Mouse (Mus musculus) intestine, embryonic 15.5 days (tissue): ENCODE data around the gene Ankrd11. TPM values are rescaled to one million over a fixed set of nuclear protein-coding genes. Genes with fewer than 3 reads are reported as not detected.
A peak's percentile ranks its signal among the peaks of the same experiment; 100 is the strongest.

ENCODE experiments used
- ATAC-seq: fragments of 200-750 bp; cut with Nextera tagmentation; 2 replicates; pipeline ENCODE4 v1.8.0; 2017; ENCODE audit warnings: moderate TSS enrichment, moderate library complexity
- H3K27ac ChIP-seq: fragments of 300-500 bp; sonication (generic); 2 replicates; pipeline ENCODE4 v1.5.1; 2015; ENCODE audit warnings: mild to moderate bottlenecking, inconsistent platforms
- H3K27me3 ChIP-seq: fragments of 300-500 bp; sonication (generic); replicated peaks from 2 replicates; pipeline ENCODE4 v1.6.1; 2015; ENCODE audit warnings: inconsistent platforms
- H3K36me3 ChIP-seq: fragments of 300-500 bp; sonication (generic); 2 replicates; pipeline ENCODE4 v1.6.1; 2015; ENCODE audit warnings: inconsistent platforms
- H3K4me1 ChIP-seq: fragments of 300-500 bp; sonication (generic); replicated peaks from 2 replicates; pipeline ENCODE4 v1.6.1; 2015; ENCODE audit warnings: inconsistent platforms
- H3K4me2 ChIP-seq: fragments of 300-500 bp; sonication (generic); replicated peaks from 2 replicates; pipeline ENCODE4 v1.6.1; 2015; ENCODE audit warnings: mild to moderate bottlenecking, inconsistent platforms
- H3K4me3 ChIP-seq: fragments of 300-500 bp; sonication (generic); replicated peaks from 2 replicates; pipeline ENCODE4 v1.5.1; 2015; ENCODE audit warnings: inconsistent platforms
- H3K9ac ChIP-seq: fragments of 300-500 bp; sonication (generic); 2 replicates; pipeline ENCODE4 v1.6.1; 2015; ENCODE audit warnings: inconsistent platforms
- H3K9me3 ChIP-seq: fragments of 300-500 bp; sonication (generic); 2 replicates; pipeline ENCODE4 v1.6.1; 2016; ENCODE audit warnings: inconsistent platforms
- WGBS: fragments of 180-500 bp; shearing (Covaris S2); methylation state at CpG from one replicate; pipeline ENCODE4 v1.1.7; 2015; 5-methylcytosine and 5-hydroxymethylcytosine counted together
- polyA plus RNA-seq: library from polyadenylated mRNA; unstranded; fragments of >200 nt; fragmentation: Nextera tagmentation; extraction: Ambion mirVana; gene quantifications from 2 replicates; pipeline ENCODE4 v1.2.1, GENCODE M21; 2015

The Ankrd11 gene
- polyA plus RNA-seq, 1 experiment from 2014 or later, result 53.9 TPM

- no peak for ATAC-seq
- Histone ChIP-seq H3K4me3 (no peak overlapping the region), H3K9ac (no peak overlapping the region), H3K4me2 (no peak overlapping the region), H3K9me3 (no peaks in the 10 kb centered on the region), H3K4me1 (peaks cover under 1% of the 10 kb centered on the region), H3K27me3 (no peaks in the 10 kb centered on the region), H3K27ac (no peak overlapping the region), H3K36me3 (peaks cover 9% of the 10 kb centered on the region; the same call in 1 of the 2 replicates)
- 81% methylated on average over 3 of the region's 3 CpGs for WGBS
These were observed 129.9 kb downstream of the Ankrd11 start for GRCm38 (mm10) chr8:122912150-122912549.

DNA sequence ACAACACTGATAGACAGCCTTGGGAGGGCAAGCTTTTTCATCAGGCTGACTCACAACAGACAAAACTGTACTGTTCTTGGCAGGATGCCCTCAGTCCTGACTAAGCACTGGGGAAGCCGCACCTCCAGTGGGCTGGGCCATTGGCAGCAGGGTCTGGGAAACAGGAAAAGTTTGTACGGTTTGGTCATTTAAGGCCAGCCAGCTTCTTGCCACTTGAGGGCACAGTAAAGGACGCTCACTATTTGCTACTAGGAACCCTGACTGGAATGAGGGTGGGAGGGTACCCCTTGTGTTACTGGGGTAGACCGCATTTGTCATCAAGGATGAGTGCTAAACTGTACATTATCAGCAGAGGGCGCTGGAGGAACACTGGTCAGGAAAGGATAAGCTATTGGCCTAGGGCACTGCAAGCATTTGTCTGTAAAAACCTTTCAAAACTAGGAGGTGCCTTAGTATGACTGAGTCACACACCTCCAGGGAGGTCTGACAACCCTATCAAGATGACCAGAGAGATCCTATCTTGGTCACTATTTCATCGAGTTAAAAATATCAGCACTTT, 135.5 kb downstream of the Ankrd11 start:
- 32% methylated on average over 6 of the region's 6 CpGs for WGBS
- H3K27me3 ChIP-seq, result no peaks in the 10 kb centered on the region
- peak; percentile 68 for ATAC-seq
- no peak overlapping the region for H3K9ac ChIP-seq
- H3K9me3 ChIP-seq, result no peaks in the 10 kb centered on the region
- H3K4me2 ChIP-seq, result no peak overlapping the region
- H3K36me3 ChIP-seq, result peaks cover 5% of the 10 kb centered on the region; the same call in 1 of the 2 replicates
- H3K27ac ChIP-seq, result no peak overlapping the region
- H3K4me1 ChIP-seq, result peaks cover 10% of the 10 kb centered on the region; the same call in 1 of the 2 replicates
- no peak overlapping the region for H3K4me3 ChIP-seq

- Histone ChIP-seq H3K4me3 (no peak overlapping the region), H3K9ac (no peak overlapping the region), H3K27ac (no peak overlapping the region), H3K4me1 (peaks cover 10% of the 10 kb centered on the region; the same call in 1 of the 2 replicates), H3K9me3 (no peaks in the 10 kb centered on the region), H3K27me3 (no peaks in the 10 kb centered on the region), H3K36me3 (peaks cover 5% of the 10 kb centered on the region; the same call in 1 of the 2 replicates), H3K4me2 (no peak overlapping the region)
- no peak for ATAC-seq
- 79% methylated on average over 4 of the region's 4 CpGs for WGBS
These were observed 136.7 kb downstream of the Ankrd11 start for GRCm38 (mm10) chr8:122905346-122905745.

DNA sequence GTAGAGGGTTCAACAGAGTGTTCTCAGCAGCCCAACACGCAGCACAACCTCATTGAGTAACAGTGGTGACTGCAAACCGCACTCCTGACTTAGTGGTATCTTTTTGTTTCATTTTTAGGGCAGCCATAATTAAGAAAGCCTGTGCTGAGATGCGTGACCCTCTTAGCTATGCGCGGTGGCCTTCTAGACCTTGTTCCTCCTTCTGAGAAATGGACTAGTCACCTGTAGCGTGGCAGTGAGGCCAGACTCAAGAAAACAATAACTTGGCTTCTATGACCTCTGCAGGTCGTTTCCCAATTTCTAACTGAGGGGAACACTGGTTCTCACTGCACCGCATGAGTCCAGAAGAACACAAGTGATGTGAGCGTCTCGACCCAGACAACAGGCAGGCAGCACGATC, 137.6 kb downstream of the Ankrd11 start:
- H3K36me3 ChIP-seq, result peaks cover 11% of the 10 kb centered on the region; the same call in 1 of the 2 replicates
- no peak overlapping the region for H3K9ac ChIP-seq
- ATAC-seq, result no peak
- no peak overlapping the region for H3K4me2 ChIP-seq
- H3K4me3 ChIP-seq, result no peak overlapping the region
- H3K27me3 ChIP-seq, result no peaks in the 10 kb centered on the region
- H3K4me1 ChIP-seq, result peaks cover 10% of the 10 kb centered on the region; the same call in 1 of the 2 replicates
- WGBS, result 95% methylated on average over 11 of the region's 11 CpGs
- no peak overlapping the region for H3K27ac ChIP-seq
- H3K9me3 ChIP-seq, result no peaks in the 10 kb centered on the region

DNA sequence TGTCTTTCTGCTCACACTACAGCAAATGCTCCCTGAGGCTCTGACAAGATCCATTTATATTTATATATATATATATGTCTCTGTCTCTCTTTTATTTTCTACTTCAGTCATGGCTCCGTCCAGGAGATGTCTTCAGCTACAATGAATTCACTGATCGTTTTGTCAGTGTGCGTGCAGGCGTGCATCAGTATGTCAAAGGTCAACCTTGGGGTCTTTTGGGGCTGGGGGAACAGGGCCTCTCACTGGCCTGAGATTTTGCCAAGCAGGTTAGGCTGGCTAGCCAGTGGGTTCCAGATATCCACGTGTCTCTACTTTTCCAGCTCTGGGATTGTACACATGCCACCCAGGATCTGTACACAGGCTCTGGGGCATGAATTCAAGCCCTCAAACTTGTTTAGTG, 139.1 kb downstream of the Ankrd11 start:
- peaks cover 15% of the 10 kb centered on the region for H3K36me3 ChIP-seq
- 77% methylated on average over 5 of the region's 5 CpGs for WGBS
- H3K9ac ChIP-seq, result no peak overlapping the region
- no peak for ATAC-seq
- no peak overlapping the region for H3K4me3 ChIP-seq
- no peaks in the 10 kb centered on the region for H3K9me3 ChIP-seq
- H3K4me2 ChIP-seq, result no peak overlapping the region
- H3K27ac ChIP-seq, result no peak overlapping the region
- no peaks in the 10 kb centered on the region for H3K27me3 ChIP-seq
- H3K4me1 ChIP-seq, result peaks cover 10% of the 10 kb centered on the region; the same call in 1 of the 2 replicates

DNA sequence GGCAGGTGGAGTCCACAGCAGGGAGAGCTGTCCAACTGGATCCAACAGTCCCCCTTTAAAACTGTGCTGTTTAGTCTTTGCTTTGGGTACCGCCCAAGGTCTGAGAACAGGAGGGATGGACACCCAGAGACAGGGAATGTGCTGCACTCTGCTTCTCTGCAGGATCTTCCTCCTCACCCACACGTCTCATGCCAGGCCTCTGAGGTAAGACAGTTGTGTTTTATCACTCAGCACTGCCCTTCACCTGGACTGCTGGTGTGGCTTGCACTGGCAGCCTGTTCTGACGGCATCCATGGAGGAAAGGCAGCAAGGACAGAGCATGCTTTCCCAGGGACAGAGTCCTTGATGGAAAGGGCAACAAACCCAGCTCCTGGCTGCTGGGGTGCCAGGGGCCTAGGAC, 139.5 kb downstream of the Ankrd11 start:
- no peak overlapping the region for H3K27ac ChIP-seq
- no peaks in the 10 kb centered on the region for H3K27me3 ChIP-seq
- no peak for ATAC-seq
- no peak overlapping the region for H3K9ac ChIP-seq
- peaks cover 16% of the 10 kb centered on the region for H3K36me3 ChIP-seq
- whole genome bisulfite sequencing, result 79% methylated on average over 3 of the region's 3 CpGs
- H3K4me2 ChIP-seq, result no peak overlapping the region
- no peaks in the 10 kb centered on the region for H3K9me3 ChIP-seq
- no peak overlapping the region for H3K4me3 ChIP-seq
- H3K4me1 ChIP-seq, result peaks cover 10% of the 10 kb centered on the region; the same call in 1 of the 2 replicates

DNA sequence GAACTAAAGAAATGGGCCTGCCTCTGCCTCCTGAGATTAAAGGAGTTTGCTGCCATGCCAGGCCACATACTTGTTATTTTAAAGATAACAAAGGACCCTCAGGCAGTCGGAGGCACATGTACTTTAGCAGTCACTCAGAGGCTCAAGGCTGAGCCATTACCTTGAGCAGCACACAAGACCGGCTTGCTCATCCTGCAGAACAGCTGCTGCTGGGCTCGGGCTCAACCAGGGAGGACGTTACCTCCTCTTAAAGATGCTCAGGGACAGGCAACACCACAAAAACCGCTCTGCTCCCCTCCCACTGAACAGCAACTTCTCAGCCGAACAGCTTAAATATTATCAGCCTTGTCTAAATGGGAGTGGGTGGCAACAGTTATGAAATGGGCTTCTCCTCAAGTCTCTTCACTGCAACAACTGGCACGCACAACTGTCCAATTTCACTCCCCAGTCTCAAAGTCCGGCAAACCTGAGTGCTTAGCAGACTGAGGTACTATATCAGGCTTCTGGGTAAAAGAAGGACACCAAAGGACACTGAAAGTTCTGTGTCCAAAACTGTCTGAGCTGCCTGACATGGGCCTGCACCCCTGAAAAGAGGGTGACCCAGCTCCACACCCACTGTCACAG, 140.1 kb downstream of the Ankrd11 start:
- no peak for ATAC-seq
- H3K4me2 ChIP-seq, result no peak overlapping the region
- WGBS, result 82% methylated on average over 8 of the region's 8 CpGs
- H3K27ac ChIP-seq, result no peak overlapping the region
- no peaks in the 10 kb centered on the region for H3K27me3 ChIP-seq
- peaks cover 10% of the 10 kb centered on the region; the same call in 1 of the 2 replicates for H3K4me1 ChIP-seq
- H3K4me3 ChIP-seq, result no peak overlapping the region
- peaks cover 16% of the 10 kb centered on the region for H3K36me3 ChIP-seq
- no peak overlapping the region for H3K9ac ChIP-seq
- no peaks in the 10 kb centered on the region for H3K9me3 ChIP-seq

GRCm38 (mm10) chr8:122901476-122901875, 140.6 kb downstream of the Ankrd11 start:
- H3K4me3 ChIP-seq, result no peak overlapping the region
- ATAC-seq, result no peak
- H3K9ac ChIP-seq, result no peak overlapping the region
- WGBS, result 93% methylated on average over 7 of the region's 7 CpGs
- H3K4me2 ChIP-seq, result no peak overlapping the region
- H3K27me3 ChIP-seq, result no peaks in the 10 kb centered on the region
- peaks cover 7% of the 10 kb centered on the region; the same call in 1 of the 2 replicates for H3K4me1 ChIP-seq
- no peaks in the 10 kb centered on the region for H3K9me3 ChIP-seq
- no peak overlapping the region for H3K27ac ChIP-seq
- peaks cover 18% of the 10 kb centered on the region for H3K36me3 ChIP-seq

- no peaks in the 10 kb centered on the region for H3K4me1 ChIP-seq
- H3K4me2 ChIP-seq, result no peak overlapping the region
- no peaks in the 10 kb centered on the region for H3K9me3 ChIP-seq
- ATAC-seq, result no peak
- H3K9ac ChIP-seq, result no peak overlapping the region
- H3K4me3 ChIP-seq, result no peak overlapping the region
- peaks cover 37% of the 10 kb centered on the region for H3K36me3 ChIP-seq
- H3K27me3 ChIP-seq, result no peaks in the 10 kb centered on the region
- H3K27ac ChIP-seq, result no peak overlapping the region
- WGBS, result 83% methylated on average over 5 of the region's 5 CpGs
These were observed 143.0 kb downstream of the Ankrd11 start for GRCm38 (mm10) chr8:122899085-122899484.

- no peak for ATAC-seq
These were observed 143.6 kb downstream of the Ankrd11 start for GRCm38 (mm10) chr8:122898473-122898872.

GRCm38 (mm10) chr8:122898018-122898417, 144.1 kb downstream of the Ankrd11 start:
- Histone ChIP-seq H3K36me3 (peaks cover 46% of the 10 kb centered on the region), H3K27me3 (no peaks in the 10 kb centered on the region), H3K9me3 (no peaks in the 10 kb centered on the region), H3K27ac (no peak overlapping the region), H3K4me3 (no peak overlapping the region), H3K4me2 (no peak overlapping the region), H3K9ac (no peak overlapping the region), H3K4me1 (no peaks in the 10 kb centered on the region)
- no peak for ATAC-seq
- 82% methylated on average over 4 of the region's 4 CpGs for WGBS

More at GRCm38 (mm10) chr8:122898473-122898872, 143.6 kb downstream of the Ankrd11 start:
- 90% methylated on average over 12 of the region's 12 CpGs for WGBS
- Histone ChIP-seq H3K4me2 (no peak overlapping the region), H3K4me3 (no peak overlapping the region), H3K27me3 (no peaks in the 10 kb centered on the region), H3K9me3 (no peaks in the 10 kb centered on the region), H3K36me3 (peaks cover 42% of the 10 kb centered on the region), H3K4me1 (no peaks in the 10 kb centered on the region), H3K27ac (no peak overlapping the region), H3K9ac (no peak overlapping the region)

DNA sequence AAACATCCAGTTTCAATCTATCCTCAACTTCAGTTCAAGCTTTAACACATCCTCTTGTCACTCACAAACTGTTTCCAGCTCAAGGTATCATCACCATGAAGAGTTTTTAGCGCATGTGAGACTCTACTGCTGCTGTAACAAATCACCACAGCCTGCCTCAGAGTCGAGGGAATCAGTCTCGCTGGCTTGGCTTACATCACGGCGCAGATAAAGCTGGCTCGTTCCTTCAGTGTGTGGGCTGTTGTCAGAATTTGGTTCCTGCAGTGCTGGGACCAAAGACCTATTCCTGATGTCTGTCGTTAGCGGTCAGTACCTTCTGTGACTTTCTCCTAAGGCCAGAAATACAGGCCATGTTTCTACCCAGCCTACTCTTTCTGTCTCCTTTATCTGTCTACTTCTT, 144.9 kb downstream of the Ankrd11 start:
- ATAC-seq, result no peak
- Histone ChIP-seq H3K36me3 (peaks cover 54% of the 10 kb centered on the region), H3K27ac (no peak overlapping the region), H3K4me3 (no peak overlapping the region), H3K9ac (no peak overlapping the region), H3K27me3 (no peaks in the 10 kb centered on the region), H3K4me1 (no peaks in the 10 kb centered on the region), H3K4me2 (no peak overlapping the region), H3K9me3 (no peaks in the 10 kb centered on the region)
- 94% methylated on average over 8 of the region's 8 CpGs for WGBS

- WGBS, result 89% methylated on average over 11 of the region's 11 CpGs
- ATAC-seq, result no peak
- Histone ChIP-seq H3K4me3 (no peak overlapping the region), H3K9ac (no peak overlapping the region), H3K4me2 (no peak overlapping the region), H3K27ac (no peak overlapping the region), H3K4me1 (no peaks in the 10 kb centered on the region), H3K36me3 (peaks cover 63% of the 10 kb centered on the region), H3K9me3 (no peaks in the 10 kb centered on the region), H3K27me3 (no peaks in the 10 kb centered on the region)
These were observed 145.8 kb downstream of the Ankrd11 start for GRCm38 (mm10) chr8:122896317-122896716.
